Mouse (Mus musculus): ENCODE data around the gene Zbtb20. TPM values are rescaled to one million over a fixed set of nuclear protein-coding genes. Genes with fewer than 3 reads are reported as not detected.

Gene Zbtb20
- total RNA-seq, 1 experiment from 2014 or later: 46.6 TPM

GRCm38 (mm10) chr16:43592062-43592461 is 716.4 kb downstream of the Zbtb20 start:
- ATAC-seq (ENCODE audit: extremely low read depth, insufficient number of reproducible peaks, low FRiP score, poor library complexity, severe bottlenecking): no peak

DNA sequence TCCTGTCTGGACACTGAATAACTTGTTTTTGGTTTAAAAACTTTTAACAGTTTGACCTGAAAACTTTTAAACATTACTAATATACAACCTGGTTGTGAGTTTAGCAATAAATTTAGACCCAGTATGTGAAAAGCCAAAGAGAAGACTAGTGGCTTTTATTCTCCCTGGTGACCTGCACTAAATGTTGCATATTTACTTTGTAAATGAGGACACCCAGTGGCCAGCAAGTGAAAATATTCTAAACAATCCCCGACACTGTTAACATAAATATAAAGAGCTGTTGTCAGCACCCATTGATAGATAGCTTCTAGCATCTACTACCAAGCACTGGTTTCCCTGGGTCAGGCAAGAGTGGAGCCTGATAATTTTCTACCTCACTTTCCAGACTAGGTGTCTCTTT is 717.1 kb downstream of the Zbtb20 start:
- ATAC-seq (ENCODE audit: extremely low read depth, insufficient number of reproducible peaks, low FRiP score, poor library complexity, severe bottlenecking): no peak

GRCm38 (mm10) chr16:43597375-43598060 is 721.8 kb downstream of the Zbtb20 start:
- ATAC-seq (ENCODE audit: extremely low read depth, insufficient number of reproducible peaks, low FRiP score, poor library complexity, severe bottlenecking): no peak

GRCm38 (mm10) chr16:43599707-43600106 is 724.0 kb downstream of the Zbtb20 start:
- ATAC-seq (ENCODE audit: extremely low read depth, insufficient number of reproducible peaks, low FRiP score, poor library complexity, severe bottlenecking): no peak

- ATAC-seq (ENCODE audit: extremely low read depth, insufficient number of reproducible peaks, low FRiP score, poor library complexity, severe bottlenecking): no peak
Measured at GRCm38 (mm10) chr16:43602573-43602972, 726.9 kb downstream of the Zbtb20 start.

- ATAC-seq (ENCODE audit: extremely low read depth, insufficient number of reproducible peaks, low FRiP score, poor library complexity, severe bottlenecking): no peak
Measured at GRCm38 (mm10) chr16:43603591-43604141, 728.0 kb downstream of the Zbtb20 start.

GRCm38 (mm10) chr16:43604399-43605013 is 728.8 kb downstream of the Zbtb20 start:
- ATAC-seq (ENCODE audit: extremely low read depth, insufficient number of reproducible peaks, low FRiP score, poor library complexity, severe bottlenecking): no peak

- ATAC-seq (ENCODE audit: extremely low read depth, insufficient number of reproducible peaks, low FRiP score, poor library complexity, severe bottlenecking): no peak
Measured at GRCm38 (mm10) chr16:43607086-43607485, 731.4 kb downstream of the Zbtb20 start.

- no peak for ATAC-seq (ENCODE audit: extremely low read depth, insufficient number of reproducible peaks, low FRiP score, poor library complexity, severe bottlenecking)
Measured at GRCm38 (mm10) chr16:43608066-43608465, 732.4 kb downstream of the Zbtb20 start.

- ATAC-seq (ENCODE audit: extremely low read depth, insufficient number of reproducible peaks, low FRiP score, poor library complexity, severe bottlenecking): no peak
Measured at GRCm38 (mm10) chr16:43610375-43610774, 734.7 kb downstream of the Zbtb20 start.

- ATAC-seq (ENCODE audit: extremely low read depth, insufficient number of reproducible peaks, low FRiP score, poor library complexity, severe bottlenecking): no peak
Measured at GRCm38 (mm10) chr16:43616348-43616747, 740.7 kb downstream of the Zbtb20 start.

DNA sequence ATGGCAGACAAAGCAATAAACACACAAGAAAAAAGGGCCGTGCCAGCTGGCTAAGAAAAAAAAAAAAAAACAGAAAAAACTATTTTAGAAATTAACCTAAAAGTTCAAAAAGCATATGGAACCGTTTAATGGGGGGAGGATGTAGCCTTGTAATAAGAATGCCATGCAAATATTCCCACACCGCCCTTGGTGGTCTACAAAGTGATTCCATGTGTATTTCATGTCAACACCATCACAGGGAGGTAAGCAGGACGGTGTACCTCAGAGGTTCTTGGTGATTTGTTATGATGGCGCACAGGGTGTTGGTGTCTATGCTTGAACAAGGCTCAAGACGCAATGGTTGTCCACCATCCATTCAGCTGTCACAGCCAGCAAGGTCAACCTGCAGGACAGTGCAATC is 741.7 kb downstream of the Zbtb20 start:
- no peak for ATAC-seq (ENCODE audit: extremely low read depth, insufficient number of reproducible peaks, low FRiP score, poor library complexity, severe bottlenecking)

DNA sequence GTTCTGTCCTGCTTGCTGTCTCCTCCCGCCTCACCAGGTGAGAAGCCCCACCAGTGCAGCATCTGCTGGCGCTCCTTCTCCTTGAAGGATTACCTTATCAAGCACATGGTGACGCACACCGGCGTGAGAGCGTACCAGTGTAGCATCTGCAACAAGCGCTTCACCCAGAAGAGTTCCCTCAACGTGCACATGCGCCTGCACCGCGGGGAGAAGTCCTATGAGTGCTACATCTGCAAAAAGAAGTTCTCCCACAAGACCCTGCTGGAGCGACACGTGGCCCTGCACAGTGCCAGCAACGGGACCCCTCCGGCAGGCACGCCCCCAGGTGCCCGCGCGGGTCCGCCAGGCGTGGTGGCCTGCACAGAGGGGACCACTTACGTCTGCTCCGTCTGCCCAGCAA is 742.6 kb downstream of the Zbtb20 start:
- no peak for ATAC-seq (ENCODE audit: extremely low read depth, insufficient number of reproducible peaks, low FRiP score, poor library complexity, severe bottlenecking)

GRCm38 (mm10) chr16:43619277-43619676 is 743.6 kb downstream of the Zbtb20 start:
- ATAC-seq (ENCODE audit: extremely low read depth, insufficient number of reproducible peaks, low FRiP score, poor library complexity, severe bottlenecking): no peak

- ATAC-seq (ENCODE audit: extremely low read depth, insufficient number of reproducible peaks, low FRiP score, poor library complexity, severe bottlenecking): no peak
Measured at GRCm38 (mm10) chr16:43620359-43620758, 744.7 kb downstream of the Zbtb20 start.

DNA sequence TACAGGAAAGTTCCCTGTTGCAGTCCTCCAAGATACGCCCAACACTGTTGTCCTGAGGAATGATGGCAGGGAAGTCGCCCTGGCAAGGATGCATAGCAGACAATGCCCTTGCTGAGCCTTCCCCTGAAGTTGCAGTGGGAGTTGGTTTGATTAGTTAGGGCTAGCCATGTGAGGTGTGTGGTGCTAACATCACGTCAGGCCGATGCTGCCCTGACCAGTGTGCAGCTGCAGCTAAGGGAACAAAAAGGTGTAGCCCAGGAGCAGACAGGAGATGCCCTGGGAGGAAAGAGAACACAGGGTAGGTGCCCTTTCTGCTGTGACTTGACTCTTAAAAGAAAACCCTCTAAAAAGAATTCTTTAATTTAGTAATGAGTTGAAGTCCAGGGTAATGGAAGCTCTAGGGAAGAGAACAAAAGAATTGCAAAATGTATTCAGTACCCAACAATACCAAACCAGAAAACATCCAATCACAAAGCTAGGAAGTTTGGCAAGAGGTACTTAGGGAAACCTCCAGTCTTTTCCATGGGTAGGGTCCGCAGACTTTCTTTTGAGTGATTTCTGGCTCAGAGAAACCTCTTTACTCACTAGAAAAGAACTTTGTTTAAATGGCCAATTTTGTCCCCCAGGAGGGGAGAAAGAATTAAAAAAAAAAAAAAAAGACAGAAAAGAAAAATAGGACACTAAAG is 747.8 kb downstream of the Zbtb20 start:
- ATAC-seq (ENCODE audit: extremely low read depth, insufficient number of reproducible peaks, low FRiP score, poor library complexity, severe bottlenecking): no peak

DNA sequence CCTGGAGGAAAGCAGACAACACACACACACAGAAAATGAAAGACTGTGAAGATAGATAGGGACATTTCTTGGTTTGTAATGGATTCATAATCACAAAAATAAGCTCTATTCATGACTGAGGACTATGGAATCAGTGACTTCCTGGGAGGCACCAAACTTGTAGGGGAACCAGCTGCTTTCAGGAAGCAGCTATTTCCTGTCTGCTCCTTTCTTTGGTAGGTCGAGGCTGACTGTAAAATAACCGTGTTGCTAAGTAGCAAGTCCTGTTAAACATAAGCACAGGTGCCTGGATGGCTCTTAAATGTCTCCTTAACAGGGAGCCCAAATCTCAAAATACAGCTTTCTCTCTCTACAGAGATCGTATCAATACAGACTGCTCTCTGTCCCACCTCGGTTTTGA is 749.2 kb downstream of the Zbtb20 start:
- ATAC-seq (ENCODE audit: extremely low read depth, insufficient number of reproducible peaks, low FRiP score, poor library complexity, severe bottlenecking): no peak

- ATAC-seq (ENCODE audit: extremely low read depth, insufficient number of reproducible peaks, low FRiP score, poor library complexity, severe bottlenecking): no peak
Measured at GRCm38 (mm10) chr16:43625289-43625688, 749.6 kb downstream of the Zbtb20 start.

- ATAC-seq (ENCODE audit: extremely low read depth, insufficient number of reproducible peaks, low FRiP score, poor library complexity, severe bottlenecking): no peak
Measured at GRCm38 (mm10) chr16:43625956-43626355, 750.3 kb downstream of the Zbtb20 start.

GRCm38 (mm10) chr16:43628662-43629061 is 753.0 kb downstream of the Zbtb20 start:
- no peak for ATAC-seq (ENCODE audit: extremely low read depth, insufficient number of reproducible peaks, low FRiP score, poor library complexity, severe bottlenecking)

Data from neutrophil, adult 5-6 weeks (primary cell).